Mouse (Mus musculus) erythroblast, embryonic 14.5 days (primary cell): ENCODE results near the gene Bicd2. TPM values are rescaled to one million over a fixed set of nuclear protein-coding genes. Genes with fewer than 3 reads are reported as not detected.

Experiments used
- H3K27me3 ChIP-seq: 2 replicates; pipeline ENCODE4 v1.6.1; 2012; ENCODE audit warnings: inconsistent platforms; ENCODE audit not compliant: control insufficient read depth
- H3K36me3 ChIP-seq: 2 replicates; pipeline ENCODE4 v1.6.1; 2012; ENCODE audit warnings: mild to moderate bottlenecking, inconsistent platforms; ENCODE audit not compliant: control insufficient read depth
- H3K4me1 ChIP-seq: 2 replicates; pipeline ENCODE4 v1.6.1; 2012; ENCODE audit warnings: inconsistent platforms; ENCODE audit not compliant: control insufficient read depth
- H3K4me3 ChIP-seq: replicated peaks from 2 replicates; pipeline ENCODE3; 2012; ENCODE audit warnings: moderate library complexity, mild to moderate bottlenecking, inconsistent platforms
- H3K9me3 ChIP-seq: 2 replicates; pipeline ENCODE4 v1.6.1; 2012; ENCODE audit warnings: low read length, inconsistent platforms, mixed read lengths; ENCODE audit not compliant: control insufficient read depth
- GATA1 ChIP-seq: IDR thresholded peaks from 2 replicates; pipeline ENCODE4 v1.6.1; 2012; ENCODE audit warnings: low read length, inconsistent platforms, mixed read lengths
- TAL1 ChIP-seq: IDR thresholded peaks from 3 replicates; pipeline ENCODE4 v1.6.1; 2012; ENCODE audit warnings: low read length, inconsistent platforms, mixed read lengths
- polyA plus RNA-seq: library from polyadenylated mRNA; stranded (reverse); fragments of >175 nt; gene quantifications from 2 replicates; pipeline ENCODE4 v1.2.3, GENCODE M21; 2012

Bicd2 gene
- 0.91 and 1.3 TPM in 2 replicates for polyA plus RNA-seq

DNA sequence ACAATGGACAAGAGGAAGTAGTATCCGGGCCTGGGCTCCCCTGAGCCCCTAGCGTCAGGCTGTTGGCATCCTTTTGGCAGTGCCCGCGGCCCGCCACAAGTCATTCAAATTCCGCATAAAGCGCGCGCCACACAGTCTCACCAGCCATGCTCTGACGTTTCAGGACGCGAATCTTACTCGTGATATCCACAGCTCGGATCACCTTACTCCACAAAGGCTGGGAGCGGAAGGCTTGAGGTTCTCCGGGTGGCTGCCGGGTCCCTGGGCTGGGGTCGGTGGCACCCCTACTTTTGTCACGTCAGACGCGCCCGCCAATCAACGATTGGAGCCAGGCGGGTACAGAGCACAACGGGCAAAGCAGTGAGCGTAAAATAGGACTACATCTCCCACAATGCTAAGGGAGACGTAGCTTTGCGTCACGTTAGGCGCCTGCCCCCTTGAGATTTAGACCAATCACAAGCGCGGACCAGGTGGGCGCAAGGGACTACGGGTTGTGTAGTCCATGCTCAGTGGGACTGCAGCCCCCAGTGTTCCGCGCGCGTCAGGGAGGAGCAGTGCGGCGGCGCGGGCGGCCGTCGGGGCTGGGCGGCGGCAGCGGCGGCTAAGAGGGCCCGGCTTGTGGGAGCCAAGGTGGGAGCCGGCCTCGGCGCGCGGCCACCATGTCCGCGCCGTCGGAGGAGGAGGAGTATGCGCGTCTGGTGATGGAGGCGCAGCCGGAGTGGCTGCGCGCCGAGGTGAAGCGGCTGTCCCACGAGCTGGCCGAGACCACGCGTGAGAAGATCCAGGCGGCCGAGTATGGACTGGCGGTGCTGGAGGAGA is at the start of gene Bicd2:
Gene Bicd2, plus strand, starts transcription at position 574 of the 819 bp plus-strand sequence.
- peaks cover 58% of the 10 kb centered on the region for H3K4me1 ChIP-seq
- H3K27me3 ChIP-seq = no peaks in the 10 kb centered on the region
- peaks cover 13% of the 10 kb centered on the region for H3K36me3 ChIP-seq
- no peaks in the 10 kb centered on the region for H3K9me3 ChIP-seq
- H3K4me3 ChIP-seq = peak within 1 kb of the TSS; percentile 84
- TF ChIP-seq GATA1 (no peak), TAL1 (no peak)

DNA sequence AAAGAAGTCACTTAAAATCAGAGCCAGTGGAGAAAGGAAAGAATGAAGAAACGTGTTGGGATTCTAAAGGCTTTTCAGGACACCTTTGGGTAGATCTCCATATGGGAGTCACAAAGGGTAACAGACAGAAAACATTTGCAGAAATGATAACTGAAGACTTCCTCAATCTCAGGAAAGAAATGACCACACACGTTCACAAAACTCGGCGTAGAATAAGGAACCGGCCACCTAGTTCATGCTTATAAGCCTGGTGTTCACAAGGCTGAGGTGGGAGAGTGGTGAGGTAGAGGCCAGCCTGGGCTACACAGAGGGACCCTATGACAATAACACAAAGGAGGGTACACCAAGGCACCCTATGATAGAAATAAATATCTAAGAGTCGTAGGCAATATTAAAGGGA is 49.4 kb upstream of the Bicd2 start:
- Histone ChIP-seq H3K27me3 (no peaks in the 10 kb centered on the region), H3K9me3 (peaks cover 2% of the 10 kb centered on the region; the same call in 1 of the 2 replicates), H3K4me1 (no peaks in the 10 kb centered on the region), H3K4me3 (no peak overlapping the region), H3K36me3 (no peaks in the 10 kb centered on the region)
- TF ChIP-seq TAL1 (no peak), GATA1 (no peak)

DNA sequence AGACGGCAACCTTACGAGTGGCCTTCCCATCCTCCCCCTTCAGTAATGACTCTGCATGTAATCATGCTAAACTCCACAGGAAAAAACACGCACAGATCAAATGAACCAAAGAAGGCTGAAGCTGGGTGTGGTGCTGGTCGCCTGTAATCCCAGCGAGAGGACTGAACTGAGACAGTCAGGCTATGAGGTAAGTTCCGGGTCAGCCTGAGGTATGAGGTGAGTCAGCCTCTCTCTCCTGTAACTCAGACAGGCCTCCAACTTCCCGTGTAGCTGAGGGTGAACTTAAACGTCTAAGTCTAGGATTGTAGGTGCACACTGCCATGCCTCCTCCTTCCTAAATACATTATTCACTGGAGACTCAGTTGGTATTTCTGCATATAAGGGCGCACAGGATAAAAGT is 47.3 kb upstream of the Bicd2 start:
- no peaks in the 10 kb centered on the region for H3K4me1 ChIP-seq
- no peak overlapping the region for H3K4me3 ChIP-seq
- TF ChIP-seq GATA1 = no peak
- TF ChIP-seq TAL1 = no peak
- H3K27me3 ChIP-seq = no peaks in the 10 kb centered on the region
- no peaks in the 10 kb centered on the region for H3K36me3 ChIP-seq
- H3K9me3 ChIP-seq = peaks cover 2% of the 10 kb centered on the region; the same call in 1 of the 2 replicates

DNA sequence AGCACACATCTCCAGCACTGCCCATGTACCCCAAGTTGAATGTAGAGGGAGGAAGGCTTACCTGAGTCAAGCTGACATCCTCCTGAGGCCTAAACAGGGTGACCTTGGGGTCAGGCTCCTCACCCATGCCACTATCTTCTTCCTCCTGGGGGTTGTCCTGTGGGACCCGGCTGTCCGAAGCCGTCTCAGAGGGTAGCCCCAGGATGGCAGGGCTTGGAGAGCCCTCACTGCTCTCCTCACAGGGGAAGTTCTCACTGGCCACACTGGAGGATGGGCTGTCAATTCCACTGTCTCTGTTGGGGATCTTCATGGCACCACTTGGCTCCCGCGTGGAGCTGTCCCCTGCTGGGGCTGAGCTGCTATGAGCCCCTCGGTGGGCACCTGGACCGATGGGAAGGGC is 45.1 kb upstream of the Bicd2 start:
- no peaks in the 10 kb centered on the region for H3K4me1 ChIP-seq
- no peaks in the 10 kb centered on the region for H3K27me3 ChIP-seq
- H3K4me3 ChIP-seq = no peak overlapping the region
- no peak for TF ChIP-seq GATA1
- TF ChIP-seq TAL1 = no peak
- peaks cover 2% of the 10 kb centered on the region; the same call in 1 of the 2 replicates for H3K9me3 ChIP-seq
- no peaks in the 10 kb centered on the region for H3K36me3 ChIP-seq

GRCm38 (mm10) chr13:49298514-49299381 is 42.6 kb upstream of the Bicd2 start:
- H3K4me1 ChIP-seq = no peaks in the 10 kb centered on the region
- no peaks in the 10 kb centered on the region for H3K27me3 ChIP-seq
- H3K4me3 ChIP-seq = no peak overlapping the region
- TF ChIP-seq GATA1 (no peak), TAL1 (no peak)
- no peaks in the 10 kb centered on the region for H3K9me3 ChIP-seq
- no peaks in the 10 kb centered on the region for H3K36me3 ChIP-seq

DNA sequence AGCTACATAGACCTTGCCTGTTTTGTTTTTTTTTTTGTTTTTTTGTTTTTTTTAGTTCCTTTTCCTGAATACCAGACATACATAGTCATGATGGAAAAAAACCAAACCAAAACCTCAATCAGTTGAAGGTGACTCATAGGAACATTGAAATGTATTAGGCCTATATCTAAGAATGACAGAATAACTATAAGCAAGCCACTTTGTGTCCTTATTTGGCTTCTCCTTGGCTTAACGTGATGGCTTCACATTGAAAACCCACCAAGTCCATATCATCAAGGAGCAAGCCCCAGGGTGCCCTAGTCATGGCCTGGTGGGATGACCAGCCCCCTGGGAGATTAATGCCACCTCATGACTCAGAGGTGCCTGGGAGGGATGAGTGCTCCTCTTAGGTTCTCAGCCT is 40.6 kb upstream of the Bicd2 start:
- Histone ChIP-seq H3K4me3 (no peak overlapping the region), H3K9me3 (no peaks in the 10 kb centered on the region), H3K27me3 (no peaks in the 10 kb centered on the region), H3K36me3 (no peaks in the 10 kb centered on the region), H3K4me1 (no peaks in the 10 kb centered on the region)
- TF ChIP-seq GATA1 = no peak
- no peak for TF ChIP-seq TAL1

GRCm38 (mm10) chr13:49306771-49307310 is 34.5 kb upstream of the Bicd2 start:
- Histone ChIP-seq H3K9me3 (no peaks in the 10 kb centered on the region), H3K4me3 (no peak overlapping the region), H3K36me3 (no peaks in the 10 kb centered on the region), H3K27me3 (no peaks in the 10 kb centered on the region), H3K4me1 (peaks cover 15% of the 10 kb centered on the region)
- TF ChIP-seq TAL1 = no peak

GRCm38 (mm10) chr13:49307311-49307969 is 33.9 kb upstream of the Bicd2 start:
- Histone ChIP-seq H3K36me3 (no peaks in the 10 kb centered on the region), H3K9me3 (no peaks in the 10 kb centered on the region), H3K27me3 (no peaks in the 10 kb centered on the region), H3K4me3 (peak overlapping the region; percentile 3), H3K4me1 (peaks cover 15% of the 10 kb centered on the region)
- TF ChIP-seq GATA1 (no peak), TAL1 (no peak)

DNA sequence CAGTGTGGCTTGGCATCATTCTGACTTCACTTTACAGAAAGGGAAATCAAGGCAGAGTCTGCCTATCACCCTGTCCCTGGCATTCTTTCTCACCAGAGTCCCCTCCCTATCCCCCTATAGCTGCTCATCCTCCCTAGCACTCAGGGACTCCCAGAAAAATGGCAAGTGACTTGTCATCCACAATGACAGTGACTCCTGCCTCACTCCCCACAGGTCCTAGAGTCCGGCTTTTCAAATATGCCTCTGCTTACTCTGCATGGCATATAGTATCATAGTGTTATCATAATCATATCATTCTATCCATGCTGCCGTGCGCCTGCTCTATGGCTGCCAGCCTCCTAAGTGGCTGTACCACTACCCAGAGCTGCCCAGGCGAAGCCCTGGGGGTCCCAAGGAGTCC is 33.2 kb upstream of the Bicd2 start:
- Histone ChIP-seq H3K4me3 (no peak overlapping the region), H3K4me1 (peaks cover 15% of the 10 kb centered on the region), H3K9me3 (no peaks in the 10 kb centered on the region), H3K27me3 (no peaks in the 10 kb centered on the region), H3K36me3 (no peaks in the 10 kb centered on the region)
- TF ChIP-seq GATA1 = no peak
- no peak for TF ChIP-seq TAL1
